Mouse (Mus musculus): ENCODE results near the gene Fasl. TPM values are rescaled to one million over a fixed set of nuclear protein-coding genes. Genes with fewer than 3 reads are reported as not detected.

The Fasl gene
- polyA plus RNA-seq, 1 experiment from 2014 or later: 0.17 TPM

GRCm38 (mm10) chr1:161769329-161769728 is 19.0 kb downstream of the Fasl start:
- no peak overlapping the region for H3K27ac ChIP-seq (ENCODE audit: low read depth, low read length)
- no peak overlapping the region for H3K9ac ChIP-seq (ENCODE audit: low read length)
- ATAC-seq (no peak), DNase-seq (ENCODE audit: low spot score) (no peak)
- H3K36me3 ChIP-seq (ENCODE audit: control insufficient read depth, insufficient read depth, low read length): no peaks in the 10 kb centered on the region
- H3K9me3 ChIP-seq (replicated peaks; ENCODE audit: control insufficient read depth, low read length): no peaks in the 10 kb centered on the region
- H3K27me3 ChIP-seq (replicated peaks; ENCODE audit: control insufficient read depth, insufficient read depth, low read length): no peaks in the 10 kb centered on the region
- no peaks in the 10 kb centered on the region for H3K4me1 ChIP-seq (ENCODE audit: control insufficient read depth, insufficient read depth, low read length)
- no peak overlapping the region for H3K4me2 ChIP-seq (ENCODE audit: low read length)
- WGBS: 100% methylated on average over 1 of the region's 1 CpGs
- no peak overlapping the region for H3K4me3 ChIP-seq (ENCODE audit: low read depth, low read length)

- DNase-seq (ENCODE audit: low spot score) (no peak), ATAC-seq (no peak)
- Histone ChIP-seq H3K4me3 (ENCODE audit: low read depth, low read length) (no peak overlapping the region), H3K4me1 (ENCODE audit: control insufficient read depth, insufficient read depth, low read length) (no peaks in the 10 kb centered on the region), H3K27me3 (replicated peaks; ENCODE audit: control insufficient read depth, insufficient read depth, low read length) (no peaks in the 10 kb centered on the region), H3K4me2 (ENCODE audit: low read length) (no peak overlapping the region), H3K36me3 (ENCODE audit: control insufficient read depth, insufficient read depth, low read length) (no peaks in the 10 kb centered on the region), H3K9ac (ENCODE audit: low read length) (no peak overlapping the region), H3K9me3 (replicated peaks; ENCODE audit: control insufficient read depth, low read length) (no peaks in the 10 kb centered on the region), H3K27ac (ENCODE audit: low read depth, low read length) (no peak overlapping the region)
- 77% methylated on average over 12 of the region's 12 CpGs for WGBS
These were observed 21.2 kb downstream of the Fasl start for GRCm38 (mm10) chr1:161767101-161767524.

- Histone ChIP-seq H3K9me3 (replicated peaks; ENCODE audit: control insufficient read depth, low read length) (no peaks in the 10 kb centered on the region), H3K9ac (ENCODE audit: low read length) (no peak overlapping the region), H3K4me1 (ENCODE audit: control insufficient read depth, insufficient read depth, low read length) (no peaks in the 10 kb centered on the region), H3K4me2 (ENCODE audit: low read length) (no peak overlapping the region), H3K4me3 (ENCODE audit: low read depth, low read length) (no peak overlapping the region), H3K27me3 (replicated peaks; ENCODE audit: control insufficient read depth, insufficient read depth, low read length) (no peaks in the 10 kb centered on the region), H3K36me3 (ENCODE audit: control insufficient read depth, insufficient read depth, low read length) (no peaks in the 10 kb centered on the region), H3K27ac (ENCODE audit: low read depth, low read length) (no peak overlapping the region)
- ATAC-seq (no peak), DNase-seq (ENCODE audit: low spot score) (no peak)
- 68% methylated on average over 5 of the region's 5 CpGs for WGBS
These were observed 21.6 kb downstream of the Fasl start for GRCm38 (mm10) chr1:161766656-161767055.

GRCm38 (mm10) chr1:161765932-161766331 is 22.4 kb downstream of the Fasl start:
- H3K4me3 ChIP-seq (ENCODE audit: low read depth, low read length): no peak overlapping the region
- H3K9me3 ChIP-seq (replicated peaks; ENCODE audit: control insufficient read depth, low read length): no peaks in the 10 kb centered on the region
- no peaks in the 10 kb centered on the region for H3K36me3 ChIP-seq (ENCODE audit: control insufficient read depth, insufficient read depth, low read length)
- DNase-seq (ENCODE audit: low spot score) (no peak), ATAC-seq (no peak)
- H3K9ac ChIP-seq (ENCODE audit: low read length): no peak overlapping the region
- WGBS: 51% methylated on average over 5 of the region's 5 CpGs
- no peak overlapping the region for H3K4me2 ChIP-seq (ENCODE audit: low read length)
- H3K27ac ChIP-seq (ENCODE audit: low read depth, low read length): no peak overlapping the region
- H3K27me3 ChIP-seq (replicated peaks; ENCODE audit: control insufficient read depth, insufficient read depth, low read length): no peaks in the 10 kb centered on the region
- H3K4me1 ChIP-seq (ENCODE audit: control insufficient read depth, insufficient read depth, low read length): no peaks in the 10 kb centered on the region

GRCm38 (mm10) chr1:161764964-161765363 is 23.3 kb downstream of the Fasl start:
- 95% methylated on average over 1 of the region's 1 CpGs for WGBS
- no peak for DNase-seq (ENCODE audit: low spot score)
- Histone ChIP-seq H3K36me3 (ENCODE audit: control insufficient read depth, insufficient read depth, low read length) (no peaks in the 10 kb centered on the region), H3K27ac (ENCODE audit: low read depth, low read length) (no peak overlapping the region), H3K9ac (ENCODE audit: low read length) (no peak overlapping the region), H3K27me3 (replicated peaks; ENCODE audit: control insufficient read depth, insufficient read depth, low read length) (no peaks in the 10 kb centered on the region), H3K4me3 (ENCODE audit: low read depth, low read length) (no peak overlapping the region), H3K4me1 (ENCODE audit: control insufficient read depth, insufficient read depth, low read length) (no peaks in the 10 kb centered on the region), H3K4me2 (ENCODE audit: low read length) (no peak overlapping the region), H3K9me3 (replicated peaks; ENCODE audit: control insufficient read depth, low read length) (no peaks in the 10 kb centered on the region)
- no peak for ATAC-seq

- DNase-seq (ENCODE audit: low spot score): no peak
- H3K4me1 ChIP-seq (ENCODE audit: control insufficient read depth, insufficient read depth, low read length): no peaks in the 10 kb centered on the region
- H3K9ac ChIP-seq (ENCODE audit: low read length): no peak overlapping the region
- no peaks in the 10 kb centered on the region for H3K27me3 ChIP-seq (replicated peaks; ENCODE audit: control insufficient read depth, insufficient read depth, low read length)
- 43% methylated on average over 4 of the region's 4 CpGs for WGBS
- ATAC-seq: no peak
- no peaks in the 10 kb centered on the region for H3K36me3 ChIP-seq (ENCODE audit: control insufficient read depth, insufficient read depth, low read length)
- H3K9me3 ChIP-seq (replicated peaks; ENCODE audit: control insufficient read depth, low read length): no peaks in the 10 kb centered on the region
- H3K27ac ChIP-seq (ENCODE audit: low read depth, low read length): no peak overlapping the region
- H3K4me3 ChIP-seq (ENCODE audit: low read depth, low read length): no peak overlapping the region
- H3K4me2 ChIP-seq (ENCODE audit: low read length): no peak overlapping the region
These were observed 26.7 kb downstream of the Fasl start for GRCm38 (mm10) chr1:161761556-161761955.

GRCm38 (mm10) chr1:161756547-161756946 is 31.7 kb downstream of the Fasl start:
- no peak overlapping the region for H3K4me3 ChIP-seq (ENCODE audit: low read depth, low read length)
- ATAC-seq (no peak), DNase-seq (ENCODE audit: low spot score) (no peak)
- WGBS: 90% methylated on average over 3 of the region's 3 CpGs
- H3K36me3 ChIP-seq (ENCODE audit: control insufficient read depth, insufficient read depth, low read length): no peaks in the 10 kb centered on the region
- no peaks in the 10 kb centered on the region for H3K4me1 ChIP-seq (ENCODE audit: control insufficient read depth, insufficient read depth, low read length)
- no peak overlapping the region for H3K4me2 ChIP-seq (ENCODE audit: low read length)
- H3K27ac ChIP-seq (ENCODE audit: low read depth, low read length): no peak overlapping the region
- H3K9me3 ChIP-seq (replicated peaks; ENCODE audit: control insufficient read depth, low read length): no peaks in the 10 kb centered on the region
- no peaks in the 10 kb centered on the region for H3K27me3 ChIP-seq (replicated peaks; ENCODE audit: control insufficient read depth, insufficient read depth, low read length)
- H3K9ac ChIP-seq (ENCODE audit: low read length): no peak overlapping the region

GRCm38 (mm10) chr1:161751311-161751710 is 37.0 kb downstream of the Fasl start:
- Histone ChIP-seq H3K4me3 (ENCODE audit: low read depth, low read length) (no peak overlapping the region), H3K27me3 (replicated peaks; ENCODE audit: control insufficient read depth, insufficient read depth, low read length) (no peaks in the 10 kb centered on the region), H3K9ac (ENCODE audit: low read length) (no peak overlapping the region), H3K36me3 (ENCODE audit: control insufficient read depth, insufficient read depth, low read length) (no peaks in the 10 kb centered on the region), H3K27ac (ENCODE audit: low read depth, low read length) (no peak overlapping the region), H3K9me3 (replicated peaks; ENCODE audit: control insufficient read depth, low read length) (no peaks in the 10 kb centered on the region), H3K4me1 (ENCODE audit: control insufficient read depth, insufficient read depth, low read length) (no peaks in the 10 kb centered on the region), H3K4me2 (ENCODE audit: low read length) (no peak overlapping the region)
- 62% methylated on average over 8 of the region's 8 CpGs for WGBS
- no peak for DNase-seq (ENCODE audit: low spot score)
- ATAC-seq: no peak

- ATAC-seq (no peak), DNase-seq (ENCODE audit: low spot score) (no peak)
- Histone ChIP-seq H3K9me3 (replicated peaks; ENCODE audit: control insufficient read depth, low read length) (no peaks in the 10 kb centered on the region), H3K9ac (ENCODE audit: low read length) (no peak overlapping the region), H3K27me3 (replicated peaks; ENCODE audit: control insufficient read depth, insufficient read depth, low read length) (no peaks in the 10 kb centered on the region), H3K27ac (ENCODE audit: low read depth, low read length) (no peak overlapping the region), H3K4me2 (ENCODE audit: low read length) (no peak overlapping the region), H3K4me3 (ENCODE audit: low read depth, low read length) (no peak overlapping the region), H3K36me3 (ENCODE audit: control insufficient read depth, insufficient read depth, low read length) (no peaks in the 10 kb centered on the region), H3K4me1 (ENCODE audit: control insufficient read depth, insufficient read depth, low read length) (no peaks in the 10 kb centered on the region)
- WGBS: 80% methylated on average over 8 of the region's 8 CpGs
These were observed 37.7 kb downstream of the Fasl start for GRCm38 (mm10) chr1:161750471-161751041.
